Mouse (Mus musculus): Measurements from ENCODE around the gene Adamts9. TPM values are rescaled to one million over a fixed set of nuclear protein-coding genes. Genes with fewer than 3 reads are reported as not detected.

Adamts9 gene
- total RNA-seq, 1 experiment from 2014 or later = not detected

DNA sequence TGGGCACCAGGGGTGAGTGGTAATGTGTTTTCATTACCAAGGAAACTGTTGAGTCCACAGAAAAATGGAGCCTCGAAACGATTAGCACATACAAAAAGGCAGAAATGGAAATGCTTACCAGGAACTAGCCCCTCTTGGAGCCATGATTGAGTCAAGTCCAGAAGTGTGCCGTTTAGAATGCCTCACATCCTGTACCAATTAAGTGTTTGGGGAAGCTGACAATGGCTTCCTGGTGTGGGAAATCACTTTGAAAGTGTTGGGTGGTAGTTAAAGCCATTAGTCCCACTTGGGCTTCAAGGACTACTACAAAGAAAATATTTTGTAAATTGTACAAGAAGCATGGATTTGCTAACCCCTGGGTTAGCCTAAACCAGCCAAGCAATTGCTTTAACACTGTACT lies 180.9 kb downstream of the Adamts9 start:
- no peak for ATAC-seq (ENCODE audit: extremely low read depth, insufficient number of reproducible peaks, low FRiP score, poor library complexity, severe bottlenecking)

DNA sequence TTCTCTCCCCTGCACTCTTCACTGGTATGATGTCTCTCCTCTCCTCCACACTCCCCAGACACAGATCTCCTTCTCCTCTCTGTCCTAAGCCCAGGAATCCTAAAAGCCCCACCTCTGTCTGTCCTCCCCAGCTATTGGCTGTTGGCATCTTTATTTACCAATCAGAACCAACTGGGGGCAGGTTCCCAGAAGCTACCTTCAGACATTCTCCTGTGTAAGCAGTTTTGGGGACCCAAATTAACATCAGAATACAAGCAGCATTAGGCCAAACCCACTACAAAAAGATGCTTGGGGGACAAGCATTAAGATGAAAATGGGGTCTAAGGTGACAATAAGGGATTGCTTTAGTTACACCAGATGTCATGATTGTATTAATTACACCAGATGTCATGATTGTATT lies 183.7 kb downstream of the Adamts9 start:
- no peak for ATAC-seq (ENCODE audit: extremely low read depth, insufficient number of reproducible peaks, low FRiP score, poor library complexity, severe bottlenecking)

GRCm38 (mm10) chr6:92755826-92756225 lies 187.5 kb downstream of the Adamts9 start:
- ATAC-seq (ENCODE audit: extremely low read depth, insufficient number of reproducible peaks, low FRiP score, poor library complexity, severe bottlenecking) = no peak

- no peak for ATAC-seq (ENCODE audit: extremely low read depth, insufficient number of reproducible peaks, low FRiP score, poor library complexity, severe bottlenecking)
These were observed 190.6 kb downstream of the Adamts9 start for GRCm38 (mm10) chr6:92752737-92753136.

DNA sequence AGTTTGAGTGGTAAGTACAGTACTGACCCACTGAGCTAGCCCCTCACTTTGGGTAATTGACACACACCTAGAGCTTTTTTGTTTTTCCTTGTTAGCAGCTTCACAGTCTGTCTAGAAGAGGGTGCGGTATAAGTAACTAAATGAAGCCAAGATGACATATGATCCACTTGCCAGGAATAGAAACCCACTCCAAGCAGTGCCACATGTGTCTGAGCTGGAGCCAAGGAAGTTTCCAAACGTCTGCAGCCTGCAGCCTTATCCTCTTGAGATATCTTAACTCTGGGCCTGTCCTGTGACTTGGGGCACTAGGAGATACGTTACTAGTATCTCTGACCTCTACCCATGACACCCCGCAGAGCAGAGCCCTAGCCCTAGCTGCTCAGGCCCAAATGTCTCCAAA lies 193.9 kb downstream of the Adamts9 start:
- no peak for ATAC-seq (ENCODE audit: extremely low read depth, insufficient number of reproducible peaks, low FRiP score, poor library complexity, severe bottlenecking)

- ATAC-seq (ENCODE audit: extremely low read depth, insufficient number of reproducible peaks, low FRiP score, poor library complexity, severe bottlenecking) = no peak
These were observed 199.7 kb downstream of the Adamts9 start for GRCm38 (mm10) chr6:92743605-92744004.

DNA sequence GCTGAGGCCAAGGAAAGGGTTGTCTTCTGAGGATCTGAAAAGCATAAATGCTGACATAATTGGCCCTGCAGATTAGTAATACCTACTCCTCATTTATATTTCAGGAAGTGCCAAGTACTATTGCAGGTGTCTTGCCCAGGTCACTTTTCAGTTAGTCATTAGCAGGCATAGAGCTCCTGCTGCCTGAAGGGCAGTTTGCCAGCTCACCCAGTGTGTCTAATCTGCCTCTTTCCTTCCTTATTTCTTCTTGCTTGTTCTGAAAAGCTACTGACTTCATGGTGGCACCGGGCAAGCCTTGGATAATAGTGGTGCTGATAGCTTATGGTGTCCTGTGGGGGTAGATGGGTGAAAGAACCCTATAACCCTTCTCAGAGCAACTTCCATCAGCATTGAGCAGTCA lies 206.2 kb downstream of the Adamts9 start:
- ATAC-seq (ENCODE audit: extremely low read depth, insufficient number of reproducible peaks, low FRiP score, poor library complexity, severe bottlenecking) = no peak

DNA sequence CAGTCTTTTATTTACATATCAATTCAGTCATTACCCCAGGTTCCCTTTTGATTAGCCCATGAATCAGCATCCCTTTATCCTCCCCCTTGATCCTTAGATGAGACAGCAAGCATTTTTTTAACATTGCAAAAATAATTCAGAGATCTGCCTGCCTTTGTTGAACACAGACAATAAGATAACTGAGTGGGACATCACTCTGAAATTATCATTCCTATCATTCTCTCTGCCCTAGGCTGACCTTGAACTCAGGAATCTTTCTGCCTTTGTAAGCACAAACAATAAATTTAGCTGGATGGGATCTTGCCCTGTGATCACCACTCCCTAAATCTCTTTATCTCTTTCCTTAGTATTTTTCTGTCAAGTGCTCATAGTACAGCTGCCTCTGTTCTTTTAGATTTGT lies 209.6 kb downstream of the Adamts9 start:
- ATAC-seq (ENCODE audit: extremely low read depth, insufficient number of reproducible peaks, low FRiP score, poor library complexity, severe bottlenecking) = no peak

DNA sequence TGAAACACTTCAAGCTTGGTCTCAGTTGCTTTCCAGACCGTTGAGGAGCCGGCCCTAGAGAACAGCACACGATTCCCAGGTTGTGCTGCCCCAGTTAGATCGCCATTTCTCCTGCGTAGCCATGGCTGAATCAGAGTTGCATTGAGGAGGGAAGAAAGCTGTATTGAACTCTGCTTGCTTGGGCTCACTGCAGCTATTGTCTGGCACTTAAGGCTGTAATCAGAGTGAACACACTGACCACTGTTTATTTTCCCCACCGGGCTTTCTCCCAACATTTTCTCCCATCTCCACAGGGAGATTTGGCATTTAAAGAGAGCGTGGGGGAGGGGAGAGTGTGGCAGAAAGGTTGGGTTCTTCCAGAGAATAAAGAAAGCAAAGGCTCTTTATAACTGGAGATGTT lies 214.8 kb downstream of the Adamts9 start:
- no peak for ATAC-seq (ENCODE audit: extremely low read depth, insufficient number of reproducible peaks, low FRiP score, poor library complexity, severe bottlenecking)

GRCm38 (mm10) chr6:92728084-92728483 lies 215.2 kb downstream of the Adamts9 start:
- no peak for ATAC-seq (ENCODE audit: extremely low read depth, insufficient number of reproducible peaks, low FRiP score, poor library complexity, severe bottlenecking)

DNA sequence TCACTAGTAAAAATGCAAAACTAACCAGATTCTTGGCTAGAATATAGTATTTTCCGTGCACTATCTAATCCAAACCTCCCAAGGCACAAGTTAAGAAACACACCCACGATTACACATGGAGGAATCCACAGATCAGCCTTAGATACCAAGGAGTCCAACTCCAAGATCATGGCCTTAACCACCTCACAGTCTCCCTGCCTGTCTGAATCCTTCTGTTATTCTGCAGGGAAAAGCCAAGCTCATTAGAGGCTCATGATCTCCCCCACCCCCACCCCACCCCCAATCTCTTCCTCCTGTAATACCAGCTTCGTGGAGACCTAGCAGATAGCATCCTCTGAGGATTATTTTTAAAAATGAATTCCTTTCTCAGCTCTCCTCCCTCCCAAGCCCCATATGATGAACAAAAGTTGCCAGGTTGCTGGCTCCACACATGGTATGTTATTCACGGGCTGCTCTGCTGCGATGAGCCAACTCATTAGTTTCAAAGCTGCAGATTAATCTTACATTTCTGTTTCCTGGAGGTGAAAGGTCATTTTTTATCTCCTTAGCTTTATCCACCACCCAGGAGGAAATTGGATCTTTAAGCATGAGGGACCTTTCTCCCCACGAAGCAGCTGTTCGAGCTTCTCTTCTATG lies 215.8 kb downstream of the Adamts9 start:
- no peak for ATAC-seq (ENCODE audit: extremely low read depth, insufficient number of reproducible peaks, low FRiP score, poor library complexity, severe bottlenecking)

DNA sequence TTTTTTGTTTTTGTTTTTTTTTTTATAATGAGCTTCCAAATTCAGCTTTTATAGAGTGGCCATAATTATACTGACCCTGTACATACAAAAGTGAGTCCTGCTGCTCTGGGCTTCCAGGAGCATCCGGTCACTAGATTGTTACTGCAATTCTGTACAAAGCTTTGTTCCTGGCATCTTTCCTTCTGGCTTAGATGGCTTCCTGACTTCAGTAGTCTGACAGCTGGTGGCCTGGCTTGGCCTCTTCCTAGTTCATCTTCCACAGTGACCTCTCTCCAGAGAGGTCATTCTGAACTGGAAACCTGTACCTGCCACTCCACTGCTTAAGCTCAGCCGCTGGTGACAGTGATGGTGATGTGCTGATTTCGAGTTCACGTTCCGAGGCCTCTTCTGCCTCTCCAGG lies 217.2 kb downstream of the Adamts9 start:
- no peak for ATAC-seq (ENCODE audit: extremely low read depth, insufficient number of reproducible peaks, low FRiP score, poor library complexity, severe bottlenecking)

GRCm38 (mm10) chr6:92724394-92724793 lies 218.9 kb downstream of the Adamts9 start:
- no peak for ATAC-seq (ENCODE audit: extremely low read depth, insufficient number of reproducible peaks, low FRiP score, poor library complexity, severe bottlenecking)

Other genes starting within 250 kb of the Adamts9 start
- not detected in 2 replicates for gene Prickle2, start 237.3 kb downstream of the Adamts9 start, total RNA-seq (2017)
- gene A730049H05Rik, start 127.0 kb downstream of the Adamts9 start, total RNA-seq (2017) = not detected in 2 replicates
- not detected in 2 replicates for gene Gm15737, start 74.1 kb downstream of the Adamts9 start, total RNA-seq (2017)

All from neutrophil, adult 5-6 weeks (primary cell).